Mouse (Mus musculus) liver, adult 2 months (tissue): ENCODE measurements at regions not wholly inside any gene's neighbourhood (a gene's known extent, or its start where the extent isn't known, plus 50 kb on each side); places are given as distances from the start of the nearest gene placed in this dataset.

Source experiments
- DNase-seq: peaks from one replicate; pipeline ENCODE4 v3.0.0-alpha.2; 2011; ENCODE audit warnings: low read depth, low spot score; ENCODE audit errors: extremely low read depth
- H3K27ac ChIP-seq: fragments of 200-500 bp; replicated peaks from 2 replicates; pipeline ENCODE4 v1.5.1; 2012; ENCODE audit warnings: low read depth, mild to moderate bottlenecking, control low read depth, inconsistent platforms, low read length; ENCODE audit not compliant: insufficient read depth
- H3K27me3 ChIP-seq: fragments of 200-500 bp; 2 replicates; pipeline ENCODE4 v1.6.1; 2012; ENCODE audit warnings: mild to moderate bottlenecking, moderate library complexity, low read length, inconsistent platforms; ENCODE audit not compliant: control insufficient read depth, insufficient read depth
- H3K36me3 ChIP-seq: fragments of 200-500 bp; 2 replicates; pipeline ENCODE4 v1.6.1; 2012; ENCODE audit warnings: low read length, inconsistent platforms; ENCODE audit not compliant: control insufficient read depth, insufficient read depth
- H3K4me1 ChIP-seq: fragments of 200-500 bp; 2 replicates; pipeline ENCODE4 v1.6.1; 2011; ENCODE audit warnings: low read length; ENCODE audit not compliant: control insufficient read depth, insufficient read depth
- H3K4me3 ChIP-seq: fragments of 200-500 bp; 2 replicates; pipeline ENCODE4 v1.5.1; 2011; ENCODE audit warnings: low read depth, mild to moderate bottlenecking, control low read depth, low read length, moderate library complexity; ENCODE audit not compliant: insufficient read depth
- H3K79me2 ChIP-seq: fragments of 200-500 bp; 2 replicates; pipeline ENCODE4 v1.6.1; 2012; ENCODE audit warnings: inconsistent platforms, mild to moderate bottlenecking, low read length, moderate library complexity; ENCODE audit not compliant: control insufficient read depth, insufficient read depth
- H3K9ac ChIP-seq: fragments of 200-500 bp; 2 replicates; pipeline ENCODE4 v1.6.1; 2012; ENCODE audit warnings: low read depth, mild to moderate bottlenecking, control low read depth, inconsistent platforms, low read length
- CTCF ChIP-seq: fragments of 200-500 bp; IDR thresholded peaks from 2 replicates; pipeline ENCODE4 v1.5.1; 2011; ENCODE audit warnings: low read depth, low read length, control low read depth
- POLR2A ChIP-seq: fragments of 200-500 bp; IDR thresholded peaks from 2 replicates; pipeline ENCODE4 v1.6.1; 2011; ENCODE audit warnings: low read length, control low read depth; ENCODE audit not compliant: insufficient read depth; ENCODE audit errors: extremely low read depth
- WGBS: fragments of 180-500 bp; shearing (Covaris S2); methylation state at CpG from one replicate; pipeline ENCODE4 v1.1.7; 2018; 5-methylcytosine and 5-hydroxymethylcytosine counted together

GRCm38 (mm10) chrX:158236206-158236605 is 193.1 kb upstream of the Cnksr2 start:
- Histone ChIP-seq H3K9ac (no peak overlapping the region), H3K27ac (no peak overlapping the region), H3K36me3 (no peaks in the 10 kb centered on the region), H3K4me1 (no peaks in the 10 kb centered on the region), H3K4me3 (no peak overlapping the region), H3K79me2 (no peaks in the 10 kb centered on the region), H3K27me3 (no peaks in the 10 kb centered on the region)
- 35% methylated on average over 5 of the region's 5 CpGs for WGBS
- no peak for DNase-seq
- TF ChIP-seq CTCF (no peak), POLR2A (no peak)

DNA sequence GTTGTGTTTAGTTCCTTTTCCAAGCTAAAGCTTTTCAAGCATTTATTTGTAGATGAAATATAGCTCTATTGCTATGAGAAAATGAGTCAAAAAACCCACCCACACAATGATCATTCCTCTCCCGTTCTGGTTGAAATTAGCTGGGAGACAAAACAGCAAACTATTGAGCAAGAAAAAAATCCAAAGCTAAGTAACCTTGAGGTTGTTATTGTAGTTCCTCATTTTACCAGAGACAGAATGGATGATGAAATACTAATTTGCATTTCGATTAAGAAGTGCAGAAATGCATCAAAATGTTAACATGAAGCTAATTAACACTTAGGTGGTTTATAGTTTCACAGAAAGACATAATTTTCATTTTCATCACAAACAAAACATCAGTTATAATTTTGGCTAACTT is 166.1 kb upstream of the Cnksr2 start:
- TF ChIP-seq CTCF (no peak), POLR2A (no peak)
- no peaks in the 10 kb centered on the region for H3K27me3 ChIP-seq
- no peaks in the 10 kb centered on the region for H3K4me1 ChIP-seq
- 61% methylated on average over 2 of the region's 2 CpGs for WGBS
- H3K27ac ChIP-seq = no peak overlapping the region
- no peak overlapping the region for H3K4me3 ChIP-seq
- no peak overlapping the region for H3K9ac ChIP-seq
- no peaks in the 10 kb centered on the region for H3K36me3 ChIP-seq
- DNase-seq = no peak
- no peaks in the 10 kb centered on the region for H3K79me2 ChIP-seq

GRCm38 (mm10) chrX:158195536-158195935 is 152.4 kb upstream of the Cnksr2 start:
- Histone ChIP-seq H3K4me3 (no peak overlapping the region), H3K4me1 (no peaks in the 10 kb centered on the region), H3K79me2 (no peaks in the 10 kb centered on the region), H3K27ac (no peak overlapping the region), H3K27me3 (no peaks in the 10 kb centered on the region), H3K9ac (no peak overlapping the region), H3K36me3 (no peaks in the 10 kb centered on the region)
- DNase-seq = no peak
- 73% methylated on average over 1 of the region's 1 CpGs for WGBS
- TF ChIP-seq POLR2A (no peak), CTCF (no peak)

- no peak overlapping the region for H3K27ac ChIP-seq
- DNase-seq = peak; percentile 12
- 57% methylated on average over 4 of the region's 4 CpGs for WGBS
- TF ChIP-seq POLR2A = no peak
- no peak for TF ChIP-seq CTCF
- H3K4me3 ChIP-seq = no peak overlapping the region
- no peaks in the 10 kb centered on the region for H3K36me3 ChIP-seq
- no peaks in the 10 kb centered on the region for H3K27me3 ChIP-seq
- H3K79me2 ChIP-seq = no peaks in the 10 kb centered on the region
- H3K4me1 ChIP-seq = no peaks in the 10 kb centered on the region
- no peak overlapping the region for H3K9ac ChIP-seq
Observed at GRCm38 (mm10) chrX:158181486-158181885, 138.4 kb upstream of the Cnksr2 start.

GRCm38 (mm10) chrX:158180356-158180755 is 137.3 kb upstream of the Cnksr2 start:
- WGBS = 69% methylated on average over 1 of the region's 1 CpGs
- H3K9ac ChIP-seq = no peak overlapping the region
- H3K4me1 ChIP-seq = no peaks in the 10 kb centered on the region
- H3K79me2 ChIP-seq = no peaks in the 10 kb centered on the region
- no peak for TF ChIP-seq CTCF
- no peak for TF ChIP-seq POLR2A
- H3K27me3 ChIP-seq = no peaks in the 10 kb centered on the region
- DNase-seq = peak; percentile 0
- no peaks in the 10 kb centered on the region for H3K36me3 ChIP-seq
- no peak overlapping the region for H3K4me3 ChIP-seq
- no peak overlapping the region for H3K27ac ChIP-seq

GRCm38 (mm10) chrX:158135870-158136557 is 92.9 kb upstream of the Cnksr2 start:
- Histone ChIP-seq H3K79me2 (no peaks in the 10 kb centered on the region), H3K9ac (no peak overlapping the region), H3K27me3 (no peaks in the 10 kb centered on the region), H3K36me3 (no peaks in the 10 kb centered on the region), H3K27ac (no peak overlapping the region), H3K4me3 (no peak overlapping the region), H3K4me1 (no peaks in the 10 kb centered on the region)
- 60% methylated on average over 3 of the region's 3 CpGs for WGBS
- no peak for DNase-seq
- no peak for TF ChIP-seq POLR2A
- TF ChIP-seq CTCF = no peak
